Mouse (Mus musculus) cortical plate, adult 2 months (tissue): ENCODE measurements around the gene 3110001I22Rik. TPM values are rescaled to one million over a fixed set of nuclear protein-coding genes. Genes with fewer than 3 reads are reported as not detected.
"Not testable (repeated sequence)": the region's sequence is repeated elsewhere in the genome, so short reads cannot be mapped to it uniquely, and the experiment has no call there.

ENCODE experiments used
- H3K27ac ChIP-seq: fragments of 200-500 bp; 2 replicates; pipeline ENCODE4 v1.5.1; 2012; ENCODE audit warnings: low read length, control low read depth, inconsistent platforms; ENCODE audit not compliant: insufficient read depth
- H3K4me1 ChIP-seq: fragments of 200-500 bp; 2 replicates; pipeline ENCODE4 v1.6.1; 2011; ENCODE audit warnings: low read length; ENCODE audit not compliant: control insufficient read depth, insufficient read depth
- H3K4me3 ChIP-seq: fragments of 200-500 bp; 2 replicates; pipeline ENCODE4 v1.5.1; 2011; ENCODE audit warnings: mild to moderate bottlenecking, low read length, control low read depth; ENCODE audit not compliant: insufficient read depth
- CTCF ChIP-seq: fragments of 200-500 bp; IDR thresholded peaks from 2 replicates; pipeline ENCODE4 v1.5.1; 2011; ENCODE audit warnings: mild to moderate bottlenecking, control low read depth, low read length; ENCODE audit not compliant: insufficient read depth; ENCODE audit errors: extremely low read depth
- POLR2A ChIP-seq: fragments of 200-500 bp; IDR thresholded peaks from 2 replicates; pipeline ENCODE4 v1.6.1; 2011; ENCODE audit warnings: mild to moderate bottlenecking, low read length, control low read depth; ENCODE audit not compliant: insufficient read depth; ENCODE audit errors: extremely low read depth
- polyA plus RNA-seq: library from polyadenylated mRNA; depleted of rRNA; stranded (reverse); fragments of >200 nt; gene quantifications from 2 replicates; pipeline ENCODE4 v1.2.3, GENCODE M21; 2012; rRNA removed

The 3110001I22Rik gene
- 1.1 and 2.3 TPM in 2 replicates for polyA plus RNA-seq

DNA sequence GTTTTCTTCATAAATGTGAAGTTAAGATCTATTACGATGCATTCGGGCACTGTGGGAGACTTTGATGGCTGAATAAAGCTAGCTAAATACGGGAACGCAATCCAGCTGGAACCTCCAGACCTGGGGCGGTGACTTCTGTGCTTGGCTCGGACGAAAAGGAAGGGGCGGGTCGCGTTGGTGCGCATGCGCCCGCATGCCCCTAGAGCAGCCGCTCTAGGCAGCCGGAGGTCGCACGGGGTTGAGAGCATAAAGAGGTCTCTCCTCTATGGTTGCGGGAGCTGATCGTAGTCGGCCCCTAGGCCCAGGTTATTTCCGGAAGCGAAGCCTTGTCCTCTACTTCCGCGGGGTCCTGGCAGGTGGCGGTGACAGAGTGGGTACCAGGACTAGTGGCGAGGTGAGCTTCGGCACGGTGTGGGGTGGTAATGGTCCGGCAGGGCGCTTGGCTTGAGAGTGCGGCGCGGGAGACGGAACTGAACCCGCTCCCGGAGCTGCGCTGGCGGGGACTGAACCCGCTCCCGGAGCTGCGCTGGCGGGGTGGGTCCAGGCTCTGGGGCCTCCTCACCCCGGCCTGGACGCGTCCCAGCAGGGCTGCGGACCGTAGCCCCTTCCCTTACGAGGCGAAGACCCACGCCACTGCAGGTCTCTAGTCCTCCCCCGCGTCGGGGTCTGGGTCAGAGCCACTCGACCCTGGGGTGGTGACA is at the start of gene 3110001I22Rik, which contains the start of gene Bfar:
TSS of gene 3110001I22Rik (plus strand) at position 245 of the 701 bp plus-strand sequence.
TSS of gene Bfar (plus strand) at position 174 of the 701 bp plus-strand sequence.
- TF ChIP-seq POLR2A (peak; percentile 90; the same call in 1 of the 2 replicates), CTCF (no peak)
- Histone ChIP-seq H3K4me1 (no peaks in the 10 kb centered on the region), H3K27ac (peak within 1 kb of the TSS; percentile 69), H3K4me3 (peak within 1 kb of the TSS; percentile 65)

DNA sequence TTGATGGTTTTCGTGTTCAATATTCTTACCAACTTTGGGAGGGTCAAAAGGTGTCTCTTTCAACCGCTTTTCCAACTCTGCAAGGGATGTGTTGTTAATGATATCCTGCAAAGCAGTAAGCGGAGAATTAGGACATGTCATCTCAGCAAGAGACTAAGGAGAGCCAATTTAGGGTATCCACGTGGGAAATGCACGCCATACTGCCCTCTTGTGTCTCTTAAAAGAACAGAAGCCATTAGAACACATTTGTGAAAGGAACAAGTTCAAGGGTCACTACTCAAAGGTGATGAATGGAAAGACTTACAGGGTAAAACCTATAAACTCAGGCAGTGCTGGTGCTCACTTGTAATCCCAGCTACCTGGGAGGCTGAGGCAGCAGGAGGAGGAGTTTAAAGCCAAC is 43.4 kb upstream of the 3110001I22Rik start:
- no peak overlapping the region for H3K27ac ChIP-seq
- no peaks in the 10 kb centered on the region for H3K4me1 ChIP-seq
- H3K4me3 ChIP-seq, result no peak overlapping the region
- TF ChIP-seq POLR2A (no peak), CTCF (peak; percentile 21; the same call in 1 of the 2 replicates)

DNA sequence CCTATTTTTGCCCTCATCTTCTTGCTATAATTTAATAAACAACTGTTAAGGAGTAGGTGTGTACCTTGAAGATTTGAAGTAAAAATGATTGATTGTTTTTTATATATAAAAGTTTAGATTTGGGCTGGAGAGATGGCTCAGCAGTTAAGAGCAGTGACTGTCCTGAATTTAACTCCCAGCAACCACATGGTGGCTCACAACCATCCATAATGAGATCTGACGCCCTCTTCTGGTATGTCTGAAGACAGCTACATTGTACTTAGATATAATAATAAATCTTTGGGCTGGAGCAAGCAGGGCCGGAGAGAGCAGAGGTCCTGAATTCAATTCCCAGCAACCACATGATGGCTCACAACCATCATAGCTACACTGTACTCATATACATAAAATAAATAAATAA is 33.5 kb upstream of the 3110001I22Rik start:
- H3K4me1 ChIP-seq, H3K27ac ChIP-seq, H3K4me3 ChIP-seq: not testable (repeated sequence)

DNA sequence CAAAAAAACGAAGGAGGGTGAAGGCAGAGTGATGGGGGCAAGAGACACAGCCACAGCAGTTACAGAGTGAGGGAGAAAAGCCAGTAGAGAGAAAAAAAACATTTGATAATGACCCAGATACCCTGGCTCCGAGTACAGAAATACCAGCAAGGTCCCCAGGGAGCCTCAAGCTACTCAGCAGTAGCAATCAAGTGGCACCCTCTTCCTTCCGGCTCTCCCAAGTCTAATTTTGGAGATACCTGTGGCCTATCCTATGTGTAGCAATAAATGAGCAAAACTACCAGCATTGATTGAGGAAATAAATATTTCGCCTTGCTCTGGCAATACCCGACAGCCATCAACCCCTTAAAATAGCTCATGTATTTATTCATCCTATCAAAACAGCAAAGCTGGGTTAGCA is 32.2 kb upstream of the 3110001I22Rik start:
- TF ChIP-seq POLR2A (no peak), CTCF (no peak)
- Histone ChIP-seq H3K4me1 (no peaks in the 10 kb centered on the region), H3K4me3 (no peak overlapping the region), H3K27ac (no peak overlapping the region)

DNA sequence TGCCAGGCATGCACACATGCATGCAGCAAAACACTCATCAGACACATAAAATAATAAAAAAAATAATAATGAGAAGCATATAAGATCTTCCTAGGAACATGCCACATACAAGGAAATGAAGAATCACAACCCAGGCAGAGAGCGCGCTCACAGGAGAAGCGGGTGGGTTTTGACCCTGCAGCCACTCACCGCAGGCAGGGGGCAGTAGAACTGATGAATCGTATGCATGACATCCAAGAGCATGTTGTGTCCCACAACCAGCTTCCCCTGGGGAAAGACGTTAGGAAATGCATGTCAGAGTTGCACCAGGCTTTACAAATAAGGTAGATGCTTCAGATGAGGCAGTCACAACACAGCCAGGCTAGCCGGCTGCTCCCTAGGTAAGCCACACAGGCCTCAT is 31.7 kb upstream of the 3110001I22Rik start:
- TF ChIP-seq POLR2A, result no peak
- TF ChIP-seq CTCF, result 0 out of 2 replicates have a peak, but pooled peaks have one; percentile 6
- Histone ChIP-seq H3K27ac (no peak overlapping the region), H3K4me3 (no peak overlapping the region), H3K4me1 (no peaks in the 10 kb centered on the region)

DNA sequence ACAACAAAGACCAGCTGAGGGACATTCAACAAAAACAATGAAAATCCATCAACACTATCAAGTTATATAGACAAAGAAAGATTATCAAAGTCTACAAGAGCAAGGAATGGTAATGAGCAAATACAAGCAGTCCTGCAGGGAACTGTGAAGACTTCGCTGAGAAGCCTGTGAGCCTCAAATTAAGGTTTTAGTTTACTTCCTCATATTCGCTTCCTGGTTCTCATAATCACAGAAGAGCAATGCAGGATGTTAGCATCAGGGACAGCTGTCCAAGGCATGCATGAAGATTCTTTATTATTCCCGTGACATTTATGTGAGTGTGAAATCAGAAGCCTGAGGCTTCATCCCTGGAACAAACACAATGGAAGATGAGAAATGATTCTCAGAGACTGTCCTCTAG is 27.3 kb upstream of the 3110001I22Rik start:
- no peak for TF ChIP-seq CTCF
- TF ChIP-seq POLR2A, result no peak
- Histone ChIP-seq H3K4me3 (no peak overlapping the region), H3K4me1 (no peaks in the 10 kb centered on the region), H3K27ac (no peak overlapping the region)

DNA sequence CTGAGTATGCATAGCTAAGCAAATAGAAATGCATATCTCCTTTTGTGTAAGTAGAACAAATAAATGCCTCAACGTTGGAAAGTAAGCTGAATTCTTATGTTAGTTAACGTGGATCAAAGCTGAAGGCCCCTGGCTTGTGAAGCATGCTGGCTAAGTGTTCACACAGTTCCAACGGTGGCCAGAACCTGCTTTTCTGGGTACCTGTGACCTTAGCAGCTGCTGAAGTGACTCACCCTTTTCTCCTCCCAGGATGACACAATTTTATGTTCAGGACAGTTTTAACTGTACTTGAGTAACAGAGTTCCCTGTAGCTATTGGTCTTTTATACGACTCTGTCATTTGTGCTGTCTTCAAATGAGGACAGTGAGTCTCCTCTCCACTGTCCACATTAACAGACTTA is 25.8 kb upstream of the 3110001I22Rik start:
- H3K4me3 ChIP-seq, result no peak overlapping the region

DNA sequence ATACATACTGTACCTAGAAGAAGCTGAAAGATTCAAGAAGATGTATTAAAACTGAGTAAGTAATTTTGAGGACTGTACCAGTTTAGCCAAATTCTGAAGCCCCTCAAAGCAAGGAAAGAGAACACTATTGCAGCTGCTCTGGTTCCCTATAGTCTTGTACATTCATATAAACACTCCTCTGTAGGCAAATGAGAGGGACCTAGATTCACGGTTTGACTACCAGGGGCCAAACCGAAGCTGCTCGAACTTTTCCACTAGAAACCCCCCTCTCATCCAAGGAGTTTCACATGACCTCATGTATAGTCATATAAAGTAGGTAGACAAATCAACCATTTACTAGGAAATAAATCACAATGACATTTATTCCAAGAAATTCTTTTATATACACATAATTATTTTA is 12.8 kb upstream of the 3110001I22Rik start:
- no peak overlapping the region for H3K27ac ChIP-seq
- no peaks in the 10 kb centered on the region for H3K4me1 ChIP-seq
- H3K4me3 ChIP-seq, result no peak overlapping the region
- no peak for TF ChIP-seq CTCF

More for the DNA sequence above, 25.8 kb upstream of the 3110001I22Rik start:
- H3K4me1 ChIP-seq, result no peaks in the 10 kb centered on the region
- no peak overlapping the region for H3K27ac ChIP-seq
- TF ChIP-seq CTCF (no peak), POLR2A (no peak)

DNA sequence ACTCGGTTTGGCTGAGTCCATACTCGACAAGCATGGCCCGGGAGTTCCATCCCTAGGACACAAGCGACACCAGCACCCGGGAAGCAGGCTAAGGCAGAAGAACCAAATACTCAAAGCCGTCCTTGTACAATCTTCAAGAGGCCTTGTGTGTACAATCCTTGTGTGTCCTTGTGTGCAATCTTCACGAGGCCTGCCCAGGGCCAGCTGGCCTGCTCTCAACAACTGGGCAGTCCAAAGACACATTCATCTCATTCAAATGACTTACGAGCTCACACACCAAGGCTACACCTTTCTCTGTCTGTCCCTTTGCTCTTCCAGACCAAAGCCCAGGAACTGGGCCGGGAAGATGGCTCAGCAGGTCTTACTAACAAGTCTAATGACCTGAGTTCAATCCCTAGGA is 11.0 kb upstream of the 3110001I22Rik start:
- no peak overlapping the region for H3K27ac ChIP-seq
- no peak overlapping the region for H3K4me3 ChIP-seq
- no peaks in the 10 kb centered on the region for H3K4me1 ChIP-seq
- TF ChIP-seq CTCF (no peak), POLR2A (no peak)

DNA sequence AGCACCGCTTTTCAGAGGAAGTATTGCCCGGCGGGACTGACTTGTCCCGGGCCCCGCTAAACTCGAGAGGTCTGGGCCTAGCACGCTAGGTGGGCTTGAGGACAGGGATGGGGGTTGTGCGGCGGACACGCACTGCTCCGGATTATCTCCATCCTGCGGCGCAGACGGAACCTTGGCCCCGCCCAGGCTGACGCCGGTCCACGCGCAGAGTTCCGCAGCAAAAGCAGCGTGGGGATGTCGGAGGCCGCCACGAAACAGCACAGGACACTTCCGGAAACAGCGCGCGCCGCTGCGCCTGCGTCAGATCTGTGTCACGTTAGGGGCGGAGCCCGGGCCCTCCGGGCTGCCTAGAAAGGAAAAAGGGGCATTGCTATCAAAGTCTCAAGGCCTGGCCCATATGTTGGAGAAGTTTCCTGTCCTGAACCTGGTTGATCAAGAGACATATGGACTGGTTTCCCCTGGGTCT is 3.8 kb upstream of the 3110001I22Rik start, which contains the start of gene Parn:
TSS of gene Parn (minus strand) at position 293 of the 466 bp plus-strand sequence.
- H3K27ac ChIP-seq, result peak within 1 kb of the TSS; percentile 45
- H3K4me3 ChIP-seq, result peak within 1 kb of the TSS; percentile 78
- no peaks in the 10 kb centered on the region for H3K4me1 ChIP-seq
- TF ChIP-seq POLR2A (peak; percentile 84), CTCF (no peak)
